Mouse (Mus musculus) heart, embryonic 12.5 days (tissue): ENCODE results near the gene Gli2. TPM values are rescaled to one million over a fixed set of nuclear protein-coding genes. Genes with fewer than 3 reads are reported as not detected.

Source experiments
- ATAC-seq: fragments of 200-750 bp; cut with Nextera tagmentation; 2 replicates; pipeline ENCODE4 v1.8.0; 2017; ENCODE audit warnings: moderate TSS enrichment, moderate library complexity; ENCODE audit not compliant: insufficient number of reproducible peaks, low FRiP score
- H3K27ac ChIP-seq: fragments of 300-500 bp; sonication (generic); 2 replicates; pipeline ENCODE4 v1.5.1; 2016; ENCODE audit warnings: mild to moderate bottlenecking, moderate library complexity; ENCODE audit not compliant: poor library complexity, severe bottlenecking
- H3K27me3 ChIP-seq: fragments of 300-500 bp; sonication (generic); replicated peaks from 2 replicates; pipeline ENCODE4 v1.6.1; 2016; ENCODE audit warnings: mild to moderate bottlenecking, moderate library complexity
- H3K36me3 ChIP-seq: fragments of 300-500 bp; sonication (generic); 2 replicates; pipeline ENCODE4 v1.6.1; 2016; ENCODE audit warnings: mild to moderate bottlenecking, moderate library complexity
- H3K4me1 ChIP-seq: fragments of 300-500 bp; sonication (generic); replicated peaks from 2 replicates; pipeline ENCODE4 v1.6.1; 2016; ENCODE audit warnings: mild to moderate bottlenecking
- H3K4me2 ChIP-seq: fragments of 300-500 bp; sonication (generic); 2 replicates; pipeline ENCODE4 v1.6.1; 2016; ENCODE audit warnings: mild to moderate bottlenecking, moderate library complexity
- H3K4me3 ChIP-seq: fragments of 300-500 bp; sonication (generic); 2 replicates; pipeline ENCODE4 v1.5.1; 2016; ENCODE audit warnings: mild to moderate bottlenecking
- H3K9ac ChIP-seq: fragments of 300-500 bp; sonication (generic); 2 replicates; pipeline ENCODE4 v1.6.1; 2016; ENCODE audit warnings: mild to moderate bottlenecking, moderate library complexity
- H3K9me3 ChIP-seq: fragments of 300-500 bp; sonication (generic); replicated peaks from 2 replicates; pipeline ENCODE4 v1.6.1; 2016; ENCODE audit warnings: mild to moderate bottlenecking, moderate library complexity
- WGBS: fragments of 180-500 bp; shearing (Covaris S2); methylation state at CpG from one replicate; pipeline ENCODE4 v1.1.7; 2016; 5-methylcytosine and 5-hydroxymethylcytosine counted together
- polyA plus RNA-seq: library from polyadenylated mRNA; unstranded; fragments of >200 nt; fragmentation: Nextera tagmentation; extraction: Ambion mirVana; gene quantifications from 2 replicates; pipeline ENCODE4 v1.2.1, GENCODE M21; 2016

Gli2 gene
- polyA plus RNA-seq, 1 experiment from 2014 or later: 4.0 TPM

GRCm38 (mm10) chr1:118968661-118969179 is 84.7 kb downstream of the Gli2 start:
- no peaks in the 10 kb centered on the region; the same call in 1 of the 2 replicates for H3K4me1 ChIP-seq
- 73% methylated on average over 5 of the region's 5 CpGs for WGBS
- no peak overlapping the region for H3K27ac ChIP-seq
- no peak overlapping the region for H3K9ac ChIP-seq
- H3K9me3 ChIP-seq: peaks cover 4% of the 10 kb centered on the region; the same call in 1 of the 2 replicates
- no peak overlapping the region for H3K4me3 ChIP-seq
- no peaks in the 10 kb centered on the region for H3K27me3 ChIP-seq
- ATAC-seq: no peak
- no peaks in the 10 kb centered on the region for H3K36me3 ChIP-seq
- H3K4me2 ChIP-seq: no peak overlapping the region

GRCm38 (mm10) chr1:118967976-118968375 is 85.4 kb downstream of the Gli2 start:
- H3K27me3 ChIP-seq: no peaks in the 10 kb centered on the region
- H3K9me3 ChIP-seq: peaks cover 4% of the 10 kb centered on the region; the same call in 1 of the 2 replicates
- H3K4me3 ChIP-seq: no peak overlapping the region
- WGBS: 81% methylated on average over 3 of the region's 3 CpGs
- ATAC-seq: no peak
- H3K27ac ChIP-seq: no peak overlapping the region
- no peaks in the 10 kb centered on the region; the same call in 1 of the 2 replicates for H3K4me1 ChIP-seq
- no peak overlapping the region for H3K9ac ChIP-seq
- H3K36me3 ChIP-seq: no peaks in the 10 kb centered on the region
- H3K4me2 ChIP-seq: no peak overlapping the region

- Histone ChIP-seq H3K9ac (no peak overlapping the region), H3K4me2 (no peak overlapping the region), H3K9me3 (peaks cover 4% of the 10 kb centered on the region; the same call in 1 of the 2 replicates), H3K4me1 (no peaks in the 10 kb centered on the region; the same call in 1 of the 2 replicates), H3K4me3 (no peak overlapping the region), H3K36me3 (no peaks in the 10 kb centered on the region), H3K27me3 (no peaks in the 10 kb centered on the region), H3K27ac (no peak overlapping the region)
- 65% methylated on average over 3 of the region's 3 CpGs for WGBS
- ATAC-seq: no peak
Observed at GRCm38 (mm10) chr1:118967281-118967680, 86.1 kb downstream of the Gli2 start.

GRCm38 (mm10) chr1:118958644-118959043 is 94.8 kb downstream of the Gli2 start:
- Histone ChIP-seq H3K27me3 (no peaks in the 10 kb centered on the region), H3K4me1 (peaks cover 25% of the 10 kb centered on the region), H3K9ac (no peak overlapping the region), H3K27ac (no peak overlapping the region), H3K9me3 (no peaks in the 10 kb centered on the region), H3K4me3 (no peak overlapping the region), H3K36me3 (no peaks in the 10 kb centered on the region), H3K4me2 (no peak overlapping the region)
- WGBS: 76% methylated on average over 7 of the region's 7 CpGs
- no peak for ATAC-seq

- Histone ChIP-seq H3K4me1 (peaks cover 28% of the 10 kb centered on the region), H3K36me3 (no peaks in the 10 kb centered on the region), H3K27ac (no peak overlapping the region), H3K4me3 (no peak overlapping the region), H3K4me2 (no peak overlapping the region), H3K9ac (no peak overlapping the region), H3K9me3 (no peaks in the 10 kb centered on the region), H3K27me3 (no peaks in the 10 kb centered on the region)
- 93% methylated on average over 11 of the region's 11 CpGs for WGBS
- ATAC-seq: no peak
Observed at GRCm38 (mm10) chr1:118955791-118956190, 97.6 kb downstream of the Gli2 start.

GRCm38 (mm10) chr1:118954434-118955301 is 98.8 kb downstream of the Gli2 start:
- Histone ChIP-seq H3K36me3 (no peaks in the 10 kb centered on the region), H3K4me2 (no peak overlapping the region), H3K4me1 (peaks cover 28% of the 10 kb centered on the region), H3K27ac (no peak overlapping the region), H3K9ac (no peak overlapping the region), H3K9me3 (no peaks in the 10 kb centered on the region), H3K4me3 (no peak overlapping the region), H3K27me3 (no peaks in the 10 kb centered on the region)
- peak; percentile 53 for ATAC-seq
- WGBS: 47% methylated on average over 10 of the region's 10 CpGs

- Histone ChIP-seq H3K4me2 (no peak overlapping the region), H3K27ac (no peak overlapping the region), H3K9ac (no peak overlapping the region), H3K4me1 (peaks cover 21% of the 10 kb centered on the region), H3K27me3 (no peaks in the 10 kb centered on the region), H3K9me3 (0 out of 2 replicates have a peak, but pooled peaks cover 5% of the 10 kb centered on the region), H3K4me3 (no peak overlapping the region), H3K36me3 (no peaks in the 10 kb centered on the region)
- WGBS: 74% methylated on average over 3 of the region's 3 CpGs
- ATAC-seq: no peak
Observed at GRCm38 (mm10) chr1:118953031-118953430, 100.4 kb downstream of the Gli2 start.

GRCm38 (mm10) chr1:118952318-118952717 is 101.1 kb downstream of the Gli2 start:
- H3K27me3 ChIP-seq: no peaks in the 10 kb centered on the region

GRCm38 (mm10) chr1:118948407-118948806 is 105.0 kb downstream of the Gli2 start:
- Histone ChIP-seq H3K36me3 (no peaks in the 10 kb centered on the region), H3K4me3 (no peak overlapping the region), H3K4me2 (no peak overlapping the region), H3K27ac (no peak overlapping the region), H3K4me1 (0 out of 2 replicates have a peak, but pooled peaks cover under 1% of the 10 kb centered on the region), H3K9ac (no peak overlapping the region), H3K27me3 (no peaks in the 10 kb centered on the region), H3K9me3 (0 out of 2 replicates have a peak, but pooled peaks cover 5% of the 10 kb centered on the region)
- ATAC-seq: no peak
- 72% methylated on average over 2 of the region's 2 CpGs for WGBS

More at GRCm38 (mm10) chr1:118952318-118952717, 101.1 kb downstream of the Gli2 start:
- H3K4me2 ChIP-seq: no peak overlapping the region
- no peak overlapping the region for H3K9ac ChIP-seq
- peaks cover 21% of the 10 kb centered on the region for H3K4me1 ChIP-seq
- ATAC-seq: no peak
- H3K9me3 ChIP-seq: 0 out of 2 replicates have a peak, but pooled peaks cover 5% of the 10 kb centered on the region
- no peak overlapping the region for H3K4me3 ChIP-seq
- 74% methylated on average over 4 of the region's 5 CpGs for whole genome bisulfite sequencing
- H3K27ac ChIP-seq: no peak overlapping the region
- no peaks in the 10 kb centered on the region for H3K36me3 ChIP-seq

GRCm38 (mm10) chr1:118947221-118947620 is 106.2 kb downstream of the Gli2 start:
- Histone ChIP-seq H3K4me2 (no peak overlapping the region), H3K9ac (no peak overlapping the region), H3K27ac (no peak overlapping the region), H3K9me3 (0 out of 2 replicates have a peak, but pooled peaks cover 5% of the 10 kb centered on the region), H3K4me1 (no peaks in the 10 kb centered on the region), H3K4me3 (no peak overlapping the region), H3K36me3 (no peaks in the 10 kb centered on the region), H3K27me3 (no peaks in the 10 kb centered on the region)
- WGBS: 80% methylated on average over 4 of the region's 4 CpGs
- ATAC-seq: no peak

GRCm38 (mm10) chr1:118941336-118941735 is 112.1 kb downstream of the Gli2 start:
- Histone ChIP-seq H3K4me1 (peaks cover 38% of the 10 kb centered on the region), H3K4me2 (no peak overlapping the region), H3K4me3 (no peak overlapping the region), H3K9ac (no peak overlapping the region), H3K36me3 (no peaks in the 10 kb centered on the region), H3K27me3 (no peaks in the 10 kb centered on the region), H3K27ac (no peak overlapping the region), H3K9me3 (no peaks in the 10 kb centered on the region)
- WGBS: 69% methylated on average over 8 of the region's 8 CpGs
- no peak for ATAC-seq
